Mouse (Mus musculus) forebrain, embryonic 13.5 days (tissue): ENCODE data around the gene Ppara. TPM values are rescaled to one million over a fixed set of nuclear protein-coding genes. Genes with fewer than 3 reads are reported as not detected.

Experiments
- ATAC-seq: fragments of 200-750 bp; cut with Nextera tagmentation; 2 replicates; pipeline ENCODE4 v1.8.0; 2017
- H3K27ac ChIP-seq: fragments of 300-500 bp; sonication (generic); 2 replicates; pipeline ENCODE4 v1.5.1; 2015; ENCODE audit warnings: inconsistent platforms, mild to moderate bottlenecking, moderate library complexity
- H3K27me3 ChIP-seq: fragments of 300-500 bp; sonication (generic); 2 replicates; pipeline ENCODE4 v1.6.1; 2015; ENCODE audit warnings: mild to moderate bottlenecking, inconsistent platforms
- H3K36me3 ChIP-seq: fragments of 300-500 bp; sonication (generic); 2 replicates; pipeline ENCODE4 v1.6.1; 2015; ENCODE audit warnings: mild to moderate bottlenecking, inconsistent platforms; ENCODE audit not compliant: poor library complexity, severe bottlenecking
- H3K4me1 ChIP-seq: fragments of 300-500 bp; sonication (generic); 2 replicates; pipeline ENCODE4 v1.6.1; 2015; ENCODE audit warnings: inconsistent platforms
- H3K4me2 ChIP-seq: fragments of 300-500 bp; sonication (generic); 2 replicates; pipeline ENCODE4 v1.6.1; 2015; ENCODE audit warnings: inconsistent platforms, mild to moderate bottlenecking, moderate library complexity
- H3K4me3 ChIP-seq: fragments of 300-500 bp; sonication (generic); 2 replicates; pipeline ENCODE4 v1.5.1; 2015; ENCODE audit warnings: mild to moderate bottlenecking, inconsistent platforms
- H3K9ac ChIP-seq: fragments of 300-500 bp; sonication (generic); 2 replicates; pipeline ENCODE4 v1.6.1; 2015; ENCODE audit warnings: mild to moderate bottlenecking, inconsistent platforms
- H3K9me3 ChIP-seq: fragments of 300-500 bp; sonication (generic); replicated peaks from 2 replicates; pipeline ENCODE4 v1.6.1; 2016; ENCODE audit warnings: inconsistent platforms
- WGBS: fragments of 180-500 bp; shearing (Covaris S2); methylation state at CpG from one replicate; pipeline ENCODE4 v1.1.7; 2015; 5-methylcytosine and 5-hydroxymethylcytosine counted together
- polyA plus RNA-seq: library from polyadenylated mRNA; unstranded; fragments of >200 nt; fragmentation: Nextera tagmentation; extraction: Ambion mirVana; gene quantifications from 2 replicates; pipeline ENCODE4 v1.2.1, GENCODE M21; 2015

Ppara gene
- polyA plus RNA-seq, 1 experiment from 2014 or later = 0.63 TPM

DNA sequence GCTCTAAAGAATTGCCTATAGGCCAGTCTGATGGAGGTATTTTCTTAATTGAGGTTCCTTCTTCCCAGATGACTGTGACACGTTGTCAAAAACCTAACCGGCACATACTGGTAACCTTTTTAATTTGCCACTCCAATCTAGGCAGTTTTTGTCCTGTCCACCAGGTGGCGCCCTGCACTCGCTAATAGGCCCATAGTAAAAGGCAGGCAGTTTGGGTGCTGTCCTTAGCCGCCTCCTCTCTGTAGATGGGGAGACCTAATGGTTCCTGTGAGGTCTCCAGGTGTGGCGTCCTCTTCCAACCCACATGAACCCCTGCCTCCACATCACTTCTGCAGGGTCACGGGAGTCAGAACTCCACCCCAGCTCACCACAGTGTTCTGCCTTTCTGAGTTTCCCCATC, 18.7 kb upstream of the Ppara start:
- Histone ChIP-seq H3K4me2 (no peak overlapping the region), H3K27me3 (peaks cover 5% of the 10 kb centered on the region; the same call in 1 of the 2 replicates), H3K36me3 (no peaks in the 10 kb centered on the region), H3K4me1 (no peaks in the 10 kb centered on the region), H3K9ac (no peak overlapping the region), H3K27ac (no peak overlapping the region), H3K9me3 (no peaks in the 10 kb centered on the region), H3K4me3 (no peak overlapping the region)
- ATAC-seq = peak; percentile 60
- 8% methylated on average over 7 of the region's 7 CpGs for WGBS

DNA sequence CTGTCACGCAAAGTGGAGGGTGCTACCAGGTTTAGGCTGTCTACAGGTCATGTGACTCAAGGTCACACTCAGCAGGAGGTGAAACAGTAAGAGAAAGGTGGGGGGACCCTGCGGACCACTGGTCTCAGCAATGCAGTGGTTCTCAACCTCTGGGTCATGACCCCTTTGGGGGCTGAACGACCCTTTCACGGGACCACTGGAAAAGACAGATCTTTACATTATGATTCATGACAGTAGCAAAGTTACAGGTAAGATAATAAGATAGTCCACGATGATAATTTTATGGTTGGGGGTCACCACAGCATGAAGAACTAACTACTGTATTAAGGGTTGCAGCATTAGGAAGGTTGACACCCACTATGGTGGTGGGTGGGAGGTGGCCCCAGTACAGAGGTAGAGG, 18.2 kb upstream of the Ppara start:
- WGBS = 85% methylated on average over 5 of the region's 5 CpGs
- H3K4me1 ChIP-seq = no peaks in the 10 kb centered on the region
- H3K9ac ChIP-seq = no peak overlapping the region
- no peaks in the 10 kb centered on the region for H3K36me3 ChIP-seq
- no peaks in the 10 kb centered on the region for H3K9me3 ChIP-seq
- ATAC-seq = no peak
- H3K4me2 ChIP-seq = no peak overlapping the region
- H3K27ac ChIP-seq = no peak overlapping the region
- H3K4me3 ChIP-seq = no peak overlapping the region
- 0 out of 2 replicates have a peak, but pooled peaks cover 1% of the 10 kb centered on the region for H3K27me3 ChIP-seq

DNA sequence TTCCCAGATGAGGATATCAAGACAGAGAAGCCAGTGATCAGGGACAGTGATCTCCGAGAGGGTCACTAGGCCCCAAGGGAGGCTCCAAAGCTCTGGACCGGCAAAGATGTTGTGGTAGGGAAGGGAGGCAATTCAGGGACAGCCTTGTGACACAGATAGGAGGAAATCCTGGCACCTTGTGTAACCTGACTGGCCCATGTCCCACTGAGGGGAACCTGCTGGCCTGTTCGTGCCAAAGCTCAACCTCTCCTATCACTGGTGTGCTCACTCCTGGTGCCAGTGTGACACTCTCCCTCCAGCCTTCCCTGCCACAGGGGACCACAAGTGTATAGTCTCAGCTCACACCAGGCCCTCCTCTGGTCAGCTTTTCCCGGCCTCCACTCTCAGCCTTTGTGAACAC, 17.8 kb upstream of the Ppara start:
- H3K9ac ChIP-seq = no peak overlapping the region
- H3K27me3 ChIP-seq = peaks cover 5% of the 10 kb centered on the region; the same call in 1 of the 2 replicates
- no peak overlapping the region for H3K27ac ChIP-seq
- H3K4me1 ChIP-seq = no peaks in the 10 kb centered on the region
- no peaks in the 10 kb centered on the region for H3K9me3 ChIP-seq
- no peaks in the 10 kb centered on the region for H3K36me3 ChIP-seq
- WGBS = 69% methylated on average over 4 of the region's 4 CpGs
- ATAC-seq = no peak
- no peak overlapping the region for H3K4me3 ChIP-seq
- no peak overlapping the region for H3K4me2 ChIP-seq

DNA sequence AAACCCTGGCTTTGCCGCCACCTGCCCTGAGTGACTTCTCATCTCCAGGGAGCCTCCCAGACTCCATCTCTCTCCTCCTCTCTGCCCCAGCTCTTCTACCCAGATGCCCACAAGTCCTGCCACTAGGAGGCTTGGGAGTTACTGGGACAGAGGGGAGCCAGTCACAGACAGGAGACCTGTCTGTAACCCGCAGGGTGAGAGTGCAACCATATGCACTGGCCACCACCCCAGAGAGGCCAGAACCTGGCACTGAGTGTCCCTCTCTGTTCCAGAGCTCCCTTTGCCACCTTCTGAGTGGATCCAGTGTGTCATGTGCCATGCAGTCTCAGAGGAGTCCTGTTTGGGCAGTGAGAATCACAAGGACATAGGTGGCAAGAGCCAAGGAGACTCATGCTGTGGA, 17.0 kb upstream of the Ppara start:
- no peak overlapping the region for H3K4me2 ChIP-seq
- no peak overlapping the region for H3K9ac ChIP-seq
- H3K4me3 ChIP-seq = no peak overlapping the region
- no peak for ATAC-seq
- 91% methylated on average over 2 of the region's 2 CpGs for WGBS
- no peaks in the 10 kb centered on the region for H3K4me1 ChIP-seq
- H3K9me3 ChIP-seq = no peaks in the 10 kb centered on the region
- no peak overlapping the region for H3K27ac ChIP-seq
- peaks cover 7% of the 10 kb centered on the region; the same call in 1 of the 2 replicates for H3K27me3 ChIP-seq
- no peaks in the 10 kb centered on the region for H3K36me3 ChIP-seq

DNA sequence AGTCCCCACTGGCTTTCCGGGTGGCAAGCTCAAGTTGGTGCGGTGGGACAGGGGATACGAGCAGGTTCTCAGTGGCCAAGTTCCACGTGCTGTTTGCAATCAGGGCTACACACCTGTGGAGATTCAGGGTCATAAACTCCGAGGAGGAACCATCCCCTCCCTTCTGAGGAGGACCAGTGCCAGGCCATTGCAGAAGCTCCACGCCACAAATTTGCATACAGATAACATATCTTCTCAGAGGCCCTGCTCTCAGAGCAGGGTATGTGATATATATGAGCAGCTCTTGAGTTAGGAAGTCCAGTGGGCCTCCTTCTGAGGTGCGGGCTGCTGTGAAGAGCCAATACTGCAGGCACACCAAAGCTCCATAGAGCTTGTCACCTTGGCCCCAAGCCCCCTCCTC, 15.8 kb upstream of the Ppara start:
- Histone ChIP-seq H3K27ac (no peak overlapping the region), H3K27me3 (peaks cover 7% of the 10 kb centered on the region; the same call in 1 of the 2 replicates), H3K36me3 (no peaks in the 10 kb centered on the region), H3K4me2 (no peak overlapping the region), H3K9ac (no peak overlapping the region), H3K4me3 (no peak overlapping the region), H3K4me1 (no peaks in the 10 kb centered on the region), H3K9me3 (no peaks in the 10 kb centered on the region)
- WGBS = 83% methylated on average over 7 of the region's 7 CpGs
- ATAC-seq = no peak

DNA sequence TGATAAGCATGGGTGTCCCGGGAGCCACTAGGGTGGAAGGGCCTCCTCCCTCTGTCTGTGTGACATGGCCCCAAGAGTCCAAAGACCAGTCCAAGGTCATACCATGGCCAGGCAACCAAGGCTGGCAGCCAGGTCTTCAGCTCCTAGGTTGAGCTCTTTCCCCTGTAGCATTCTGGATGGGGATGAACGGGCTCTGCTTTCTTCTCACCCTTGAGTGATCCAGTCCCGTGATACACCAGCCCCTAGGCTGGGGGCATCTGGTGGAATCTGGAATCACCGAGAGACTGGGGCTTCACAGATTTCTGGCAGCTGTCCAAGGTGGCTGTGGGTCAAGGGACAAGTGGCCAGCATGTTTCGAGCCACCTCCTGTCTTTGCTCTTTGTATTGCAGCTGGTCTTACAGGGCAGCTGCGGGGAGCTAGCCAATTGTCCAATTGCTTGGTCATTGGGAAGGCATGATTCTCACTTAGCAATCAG, 14.4 kb upstream of the Ppara start:
- H3K27me3 ChIP-seq = peaks cover 7% of the 10 kb centered on the region; the same call in 1 of the 2 replicates
- WGBS = 71% methylated on average over 6 of the region's 6 CpGs
- H3K36me3 ChIP-seq = no peaks in the 10 kb centered on the region
- H3K27ac ChIP-seq = no peak overlapping the region
- no peaks in the 10 kb centered on the region for H3K4me1 ChIP-seq
- no peaks in the 10 kb centered on the region for H3K9me3 ChIP-seq
- H3K4me3 ChIP-seq = no peak overlapping the region
- ATAC-seq = no peak
- H3K9ac ChIP-seq = no peak overlapping the region
- H3K4me2 ChIP-seq = no peak overlapping the region

DNA sequence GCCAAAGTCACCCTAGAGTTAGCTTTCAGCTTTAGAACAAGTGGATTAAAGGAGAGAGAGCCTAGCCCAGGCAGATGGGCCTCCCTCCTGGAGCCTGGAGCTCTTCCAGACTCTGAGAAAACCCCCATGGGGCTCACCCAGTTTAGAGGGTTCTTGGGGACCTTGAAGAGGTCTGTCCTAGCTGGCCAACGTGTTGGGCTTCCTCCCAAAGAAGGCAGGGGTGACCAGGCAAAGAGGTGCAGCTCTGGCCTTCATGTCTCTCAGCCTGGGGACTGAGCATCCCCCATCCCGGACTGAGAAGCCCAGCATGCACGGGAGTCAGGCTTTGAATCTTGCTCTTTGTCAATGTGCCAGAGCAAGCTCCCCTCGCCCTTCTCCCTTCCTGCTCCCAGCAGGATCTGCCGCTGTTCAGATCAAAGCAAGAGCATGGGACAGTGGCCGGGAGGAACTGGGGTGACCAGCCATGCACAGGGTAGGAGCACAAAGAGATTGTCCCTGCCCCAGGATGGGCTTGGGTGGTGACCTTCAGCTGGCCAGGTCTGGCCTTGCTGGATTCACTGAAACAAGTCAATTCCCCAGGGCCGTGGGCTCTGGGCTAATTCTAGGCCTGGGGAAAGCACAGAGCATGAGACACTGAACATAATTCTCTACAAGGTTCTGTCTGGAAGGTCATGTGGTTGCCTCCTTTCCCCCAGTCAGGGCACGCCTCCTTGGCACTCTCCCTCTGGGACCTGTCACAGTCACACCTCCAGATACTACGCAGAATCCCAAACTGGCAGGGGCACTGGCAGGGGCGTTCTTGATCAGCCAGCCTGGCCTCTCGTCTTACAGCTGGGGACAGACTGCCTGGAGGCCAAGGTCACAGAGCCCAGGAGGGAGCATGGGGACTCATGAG, 10.3 kb upstream of the Ppara start:
- 42% methylated on average over 11 of the region's 11 CpGs for WGBS
- Histone ChIP-seq H3K36me3 (no peaks in the 10 kb centered on the region), H3K4me3 (no peak overlapping the region), H3K27ac (no peak overlapping the region), H3K27me3 (peaks cover 13% of the 10 kb centered on the region; the same call in 1 of the 2 replicates), H3K4me1 (no peaks in the 10 kb centered on the region), H3K4me2 (no peak overlapping the region), H3K9me3 (no peaks in the 10 kb centered on the region), H3K9ac (no peak overlapping the region)
- no peak for ATAC-seq

DNA sequence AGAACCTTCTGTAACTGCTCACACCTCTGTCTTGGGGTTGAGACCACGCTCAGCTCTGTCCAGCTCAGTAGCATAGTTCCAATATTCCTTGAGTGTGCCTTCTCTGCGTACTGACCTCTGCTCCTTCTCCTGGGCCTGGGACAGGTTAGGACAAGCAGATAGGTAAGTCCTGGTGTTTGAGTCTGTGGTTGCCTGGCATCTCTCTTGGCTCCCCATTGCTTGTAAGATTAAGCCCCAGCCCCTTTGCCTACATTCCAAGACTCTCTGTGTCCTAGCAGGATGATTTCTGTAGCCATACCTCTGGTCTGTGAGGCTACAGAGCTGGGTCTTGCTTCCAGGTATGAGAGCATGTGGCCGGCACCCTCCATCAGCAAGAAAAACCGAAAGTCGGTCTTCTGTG, 6.6 kb upstream of the Ppara start:
- H3K36me3 ChIP-seq = no peaks in the 10 kb centered on the region
- H3K4me3 ChIP-seq = no peak overlapping the region
- ATAC-seq = no peak
- H3K27me3 ChIP-seq = peaks cover 28% of the 10 kb centered on the region
- WGBS = 85% methylated on average over 5 of the region's 5 CpGs
- no peak overlapping the region for H3K9ac ChIP-seq
- H3K4me2 ChIP-seq = no peak overlapping the region
- H3K9me3 ChIP-seq = no peaks in the 10 kb centered on the region
- no peak overlapping the region for H3K27ac ChIP-seq
- no peaks in the 10 kb centered on the region for H3K4me1 ChIP-seq

DNA sequence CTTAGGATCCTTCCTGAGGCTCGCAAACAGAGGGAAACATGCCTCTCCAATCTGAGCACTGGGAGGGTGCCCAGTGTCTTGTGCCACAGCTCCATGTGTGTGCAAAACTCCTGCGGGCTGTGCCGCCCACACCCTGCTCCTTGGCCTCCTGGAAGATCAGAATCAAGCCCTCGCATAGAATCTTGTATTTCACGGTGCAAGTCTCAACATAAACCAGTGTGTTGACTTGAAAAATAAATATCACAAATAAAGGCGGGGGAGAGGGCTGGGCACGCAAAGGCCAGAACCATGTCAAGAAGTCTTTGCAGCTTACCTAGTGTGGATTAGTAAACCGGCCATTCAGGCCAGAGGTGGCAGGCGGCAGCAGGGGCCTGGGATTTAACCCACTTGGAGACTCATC, 5.5 kb upstream of the Ppara start:
- 83% methylated on average over 9 of the region's 9 CpGs for WGBS
- Histone ChIP-seq H3K27me3 (peaks cover 39% of the 10 kb centered on the region), H3K9me3 (no peaks in the 10 kb centered on the region)

DNA sequence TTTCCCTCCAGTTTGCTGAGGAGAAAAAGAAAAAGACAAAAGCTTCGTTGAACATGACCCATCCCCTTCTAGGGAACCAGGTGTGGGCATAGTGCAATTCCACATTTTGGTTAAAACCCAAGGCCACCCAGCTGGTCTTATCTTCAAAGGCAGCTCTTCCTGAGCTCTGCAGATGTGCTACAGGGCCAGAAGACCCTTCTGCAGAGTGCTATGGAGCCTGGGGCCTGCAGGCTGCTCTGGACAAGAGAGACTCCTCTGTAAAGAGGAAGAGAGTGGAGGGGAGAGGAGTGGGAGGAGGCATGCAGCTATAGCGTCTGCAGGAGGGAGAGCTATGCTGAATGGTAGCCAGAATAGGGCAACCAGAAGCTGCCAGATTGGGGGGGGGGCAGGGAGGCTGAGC, 4.8 kb upstream of the Ppara start:
- H3K9ac ChIP-seq = no peak overlapping the region
- no peaks in the 10 kb centered on the region for H3K36me3 ChIP-seq
- no peak overlapping the region for H3K4me3 ChIP-seq
- H3K4me2 ChIP-seq = no peak overlapping the region
- peaks cover 5% of the 10 kb centered on the region for H3K4me1 ChIP-seq
- 50% methylated on average over 2 of the region's 2 CpGs for WGBS
- no peak for ATAC-seq
- peaks cover 46% of the 10 kb centered on the region for H3K27me3 ChIP-seq
- no peaks in the 10 kb centered on the region for H3K9me3 ChIP-seq
- H3K27ac ChIP-seq = no peak overlapping the region

More for the DNA sequence above, 5.5 kb upstream of the Ppara start:
- Histone ChIP-seq H3K27ac (no peak overlapping the region), H3K9ac (no peak overlapping the region), H3K4me1 (no peaks in the 10 kb centered on the region), H3K4me3 (no peak overlapping the region), H3K36me3 (no peaks in the 10 kb centered on the region), H3K4me2 (no peak overlapping the region)
- no peak for ATAC-seq

DNA sequence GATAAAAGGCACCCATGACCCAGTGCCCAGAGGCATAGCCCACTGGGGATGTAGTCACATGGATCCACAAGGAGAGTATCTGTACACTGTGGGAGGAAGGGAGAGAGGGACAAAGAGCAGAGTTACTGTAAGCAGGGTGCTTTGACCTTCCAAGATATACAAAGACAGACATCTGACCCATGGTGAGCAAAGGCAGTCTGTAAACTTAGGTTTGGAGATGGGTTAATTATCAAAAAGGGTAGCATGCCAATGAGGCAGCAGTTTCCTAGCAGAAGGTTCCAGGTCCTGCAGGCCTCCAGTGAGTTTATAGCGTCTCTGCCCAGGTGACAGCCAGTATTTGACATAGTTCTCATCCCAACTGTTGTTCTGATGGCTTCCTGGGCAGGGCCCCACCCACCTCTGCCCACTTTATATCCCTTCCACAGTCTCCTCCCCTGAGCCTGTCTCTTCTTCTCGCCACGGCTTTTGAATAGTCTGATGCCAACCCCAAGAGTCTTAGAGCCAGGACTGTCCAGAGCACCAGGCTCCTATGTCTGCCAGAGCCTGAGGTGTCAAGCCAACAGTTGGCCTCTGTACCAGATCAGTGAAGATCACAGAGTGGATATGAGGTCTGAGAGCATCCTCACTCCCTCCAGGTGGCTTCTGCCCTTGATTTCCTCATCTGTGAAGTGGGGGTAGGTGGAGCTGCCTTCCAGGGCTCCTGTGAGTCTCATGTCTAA, 2.7 kb upstream of the Ppara start:
- no peaks in the 10 kb centered on the region for H3K9me3 ChIP-seq
- no peak overlapping the region for H3K4me2 ChIP-seq
- ATAC-seq = no peak
- no peak overlapping the region for H3K4me3 ChIP-seq
- H3K4me1 ChIP-seq = peaks cover 17% of the 10 kb centered on the region
- H3K9ac ChIP-seq = no peak overlapping the region
- 85% methylated on average over 3 of the region's 3 CpGs for WGBS
- no peak overlapping the region for H3K27ac ChIP-seq
- H3K27me3 ChIP-seq = peaks cover 66% of the 10 kb centered on the region
- H3K36me3 ChIP-seq = no peaks in the 10 kb centered on the region

DNA sequence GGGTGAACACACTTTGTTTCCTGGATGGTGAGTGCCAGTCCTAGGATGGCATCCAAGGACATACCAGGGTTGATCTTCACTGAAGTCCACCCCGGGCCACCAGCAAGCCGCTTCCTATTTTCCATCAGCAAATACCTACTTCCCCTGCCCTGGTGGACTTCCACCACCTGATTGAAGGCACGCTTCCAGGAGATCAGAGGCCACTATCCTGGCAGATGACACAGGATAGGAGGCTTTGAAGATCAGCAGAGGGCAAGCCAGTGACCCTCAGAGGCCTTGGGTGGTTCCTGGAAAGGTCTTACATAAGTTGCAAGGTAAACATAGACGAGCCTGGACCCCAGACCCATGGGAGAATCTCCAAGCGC, 2.2 kb upstream of the Ppara start:
- H3K27ac ChIP-seq = no peak overlapping the region
- peaks cover 71% of the 10 kb centered on the region for H3K27me3 ChIP-seq
- 83% methylated on average over 5 of the region's 5 CpGs for WGBS
- H3K4me3 ChIP-seq = no peak overlapping the region
- H3K9me3 ChIP-seq = no peaks in the 10 kb centered on the region
- no peaks in the 10 kb centered on the region for H3K36me3 ChIP-seq
- ATAC-seq = no peak
- H3K4me1 ChIP-seq = peaks cover 17% of the 10 kb centered on the region
- no peak overlapping the region for H3K9ac ChIP-seq
- H3K4me2 ChIP-seq = no peak overlapping the region
